Mouse (Mus musculus): ENCODE measurements around the gene Kctd2.
"Not testable (repeated sequence)": the region's sequence is repeated elsewhere in the genome, so short reads cannot be mapped to it uniquely, and the experiment has no call there.

Gene Kctd2

GRCm38 (mm10) chr11:115473626-115474275 lies 53.8 kb downstream of the Kctd2 start:
- DNase-seq (ENCODE audit: low spot score in 2 of 2) = peak; percentile 86 to 99

DNA sequence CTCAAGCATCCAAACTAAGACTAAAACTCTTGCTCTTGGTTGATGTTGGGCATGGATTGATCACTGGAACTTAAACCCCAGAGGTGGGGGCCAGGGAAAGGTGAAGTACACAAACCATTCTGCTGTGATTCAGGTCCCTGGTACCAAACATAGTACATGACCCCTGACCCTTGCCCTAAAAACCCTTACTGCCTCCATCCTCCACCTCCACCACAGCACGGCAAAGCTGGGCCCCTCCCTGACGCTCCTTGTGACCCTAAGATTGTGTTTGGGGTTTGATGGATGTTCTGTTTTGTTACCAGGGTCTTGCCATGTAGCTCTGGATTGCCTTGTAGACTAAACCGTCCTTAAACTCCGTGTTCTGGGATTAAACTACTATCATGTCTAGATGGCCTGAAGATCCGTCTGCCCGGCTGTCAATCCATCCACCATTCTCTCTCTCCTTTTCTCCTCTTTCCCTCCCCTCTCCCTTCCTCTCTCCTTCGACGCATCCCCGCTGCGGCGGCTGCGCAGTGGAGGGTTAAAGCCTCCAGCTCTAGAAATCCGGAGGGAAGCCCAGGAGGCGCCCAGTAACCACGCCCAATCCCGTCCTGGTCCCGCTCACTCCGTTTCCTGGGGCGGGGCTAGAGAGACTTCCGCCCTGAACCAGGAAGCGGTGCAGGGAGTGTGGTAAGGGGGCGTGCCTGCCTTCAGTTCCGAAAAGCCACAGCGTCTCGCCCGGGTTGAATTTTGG lies 55.3 kb downstream of the Kctd2 start, which contains the start of gene Armc7:
TSS of gene Armc7 (plus strand) at position 643 of the 733 bp plus-strand sequence.
- peak; percentile 83 to 95 for DNase-seq (ENCODE audit: low spot score in 2 of 2)

- DNase-seq (ENCODE audit: low spot score in 2 of 2) = no peak
These were observed 55.9 kb downstream of the Kctd2 start for GRCm38 (mm10) chr11:115475758-115476237.

DNA sequence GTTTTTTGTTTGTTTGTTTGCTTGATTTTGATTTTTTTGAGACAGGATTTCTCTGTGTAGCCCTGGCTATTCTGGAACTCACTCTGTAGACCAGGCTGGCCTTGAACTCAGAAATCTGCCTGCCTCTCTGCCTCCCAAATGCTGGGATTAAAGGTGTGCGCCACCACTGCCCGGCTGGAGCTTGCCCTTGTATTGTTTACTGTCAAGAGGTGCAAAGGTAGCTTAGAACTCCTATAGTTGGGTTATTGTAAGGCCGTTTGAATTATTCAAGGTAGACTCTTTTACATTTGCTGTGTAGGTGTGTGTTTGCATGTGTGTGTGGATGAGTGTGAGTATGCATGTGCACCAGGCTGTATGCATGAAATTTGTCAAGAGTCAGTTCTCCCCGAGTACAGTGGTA lies 56.7 kb downstream of the Kctd2 start:
- not testable (repeated sequence) for DNase-seq (ENCODE audit: low spot score in 2 of 2)

GRCm38 (mm10) chr11:115477388-115477787 lies 57.5 kb downstream of the Kctd2 start:
- not testable (repeated sequence) for DNase-seq (ENCODE audit: low spot score in 2 of 2)

DNA sequence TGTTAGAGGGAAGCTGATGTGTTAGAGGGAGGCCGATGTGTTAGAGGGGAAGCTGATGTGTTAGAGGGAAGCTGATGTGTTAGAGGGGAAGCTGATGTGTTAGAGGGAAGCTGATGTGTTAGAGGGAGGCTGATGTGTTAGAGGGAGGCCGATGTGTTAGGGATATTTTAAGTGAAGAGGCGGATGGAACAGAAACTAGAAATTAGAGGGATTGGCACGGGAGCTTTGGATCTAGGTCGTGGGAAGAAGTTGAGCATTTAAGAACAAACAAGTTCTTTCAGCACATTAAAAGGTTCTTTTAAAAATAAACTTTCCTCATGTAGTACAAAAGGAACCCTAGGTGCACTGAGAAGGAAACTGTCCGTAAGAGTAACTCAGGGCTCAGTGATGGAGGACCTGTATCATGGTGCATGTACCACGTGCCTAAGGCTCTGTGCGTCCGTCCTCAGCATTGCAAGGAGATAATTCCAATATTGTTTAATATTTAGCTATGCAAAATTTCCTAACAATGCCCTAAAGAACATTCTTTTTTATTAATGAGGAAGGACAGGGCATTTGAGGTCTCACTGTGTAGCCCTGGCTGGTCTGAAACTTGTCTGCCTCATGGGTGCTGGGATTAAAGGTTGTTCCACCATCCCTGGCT lies 58.5 kb downstream of the Kctd2 start:
- no peak for DNase-seq (ENCODE audit: low spot score in 2 of 2)
